Mouse (Mus musculus) E14TG2a.4 (cell line): ENCODE results near the gene Mcpt1.
"Not testable (repeated sequence)": the region's sequence is repeated elsewhere in the genome, so short reads cannot be mapped to it uniquely, and the experiment has no call there.

Experiments
- H3K27me3 ChIP-seq: 2 replicates; pipeline ENCODE4 v1.6.1; 2014; ENCODE audit warnings: low read length, control low read depth; ENCODE audit not compliant: insufficient read depth
- H3K36me3 ChIP-seq: 2 replicates; pipeline ENCODE4 v1.6.1; 2014; ENCODE audit warnings: low read length, control low read depth; ENCODE audit not compliant: insufficient read depth
- H3K4me1 ChIP-seq: replicated peaks from 2 replicates; pipeline ENCODE4 v1.6.1; 2014; ENCODE audit warnings: low read depth, low read length, control low read depth
- H3K4me3 ChIP-seq: replicated peaks from 2 replicates; pipeline ENCODE4 v1.5.1; 2014; ENCODE audit warnings: mild to moderate bottlenecking, low read length
- H3K9me3 ChIP-seq: 2 replicates; pipeline ENCODE4 v1.6.1; 2014; ENCODE audit warnings: low read length, control low read depth
- CTCF ChIP-seq: conservative IDR thresholded peaks from 2 replicates; pipeline ENCODE4 v1.5.1; 2014; ENCODE audit warnings: low read length
- NANOG ChIP-seq: IDR thresholded peaks from 2 replicates; pipeline ENCODE4 v1.6.1; 2014; ENCODE audit warnings: borderline replicate concordance, low read length, mixed read lengths
- POU5F1 ChIP-seq: IDR thresholded peaks from 2 replicates; pipeline ENCODE4 v1.6.1; 2014; ENCODE audit warnings: low read length, borderline replicate concordance

Gene Mcpt1

DNA sequence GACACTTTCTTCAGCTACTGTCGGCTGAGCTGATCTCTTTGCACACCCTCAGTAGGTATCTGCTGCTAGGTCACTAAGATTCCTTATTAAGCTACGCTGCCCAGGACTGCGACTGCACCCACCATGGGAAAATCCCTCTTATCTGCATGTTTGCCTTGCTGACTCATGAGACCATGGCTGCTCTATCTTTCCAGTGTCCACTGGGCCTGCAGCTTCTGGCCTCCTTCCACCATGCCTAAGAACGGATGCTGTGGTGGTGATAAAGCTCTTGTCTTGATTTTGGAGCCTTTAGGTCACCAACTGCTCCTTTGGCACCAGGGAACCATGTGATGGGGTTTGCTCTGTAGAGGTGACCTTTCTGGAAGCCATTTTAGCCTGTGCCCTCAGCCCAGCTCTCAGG is 40.0 kb downstream of the Mcpt1 start:
- Histone ChIP-seq H3K27me3 (peaks cover 9% of the 10 kb centered on the region; the same call in 1 of the 2 replicates), H3K4me1 (no peaks in the 10 kb centered on the region), H3K9me3 (no peaks in the 10 kb centered on the region), H3K36me3 (no peaks in the 10 kb centered on the region), H3K4me3 (no peak overlapping the region)
- TF ChIP-seq CTCF (no peak), POU5F1 (no peak), NANOG (no peak)

DNA sequence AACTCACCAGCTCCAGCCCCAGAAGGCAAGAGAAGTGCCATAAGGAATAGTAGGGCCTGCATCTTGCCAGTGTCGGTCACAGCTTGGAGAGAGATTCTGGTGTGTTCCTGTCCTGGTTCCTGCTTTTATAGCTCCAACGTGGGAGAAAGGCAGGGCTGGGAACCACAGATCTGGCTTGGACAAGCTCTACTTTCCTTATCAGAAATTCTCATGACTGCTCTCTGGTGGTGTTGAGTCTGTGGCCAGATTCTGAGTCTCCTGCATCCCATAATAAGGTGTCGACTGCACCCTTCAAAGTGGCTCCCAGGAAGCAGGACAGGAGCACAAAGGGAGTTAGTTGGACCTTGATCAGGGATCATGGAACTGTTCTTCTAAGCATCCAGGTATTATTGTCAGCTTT is 44.4 kb downstream of the Mcpt1 start, which contains the start of gene Mcpt4:
Gene Mcpt4 (minus strand): TSS at position 101 of the 400 bp plus-strand sequence.
- not testable (repeated sequence) for H3K36me3 ChIP-seq, H3K4me1 ChIP-seq, H3K4me3 ChIP-seq, H3K9me3 ChIP-seq, H3K27me3 ChIP-seq
